Mouse (Mus musculus) layer of hippocampus, postnatal 25 days (tissue): ENCODE data around the gene Gm9918. TPM values are rescaled to one million over a fixed set of nuclear protein-coding genes. Genes with fewer than 3 reads are reported as not detected.

Experiments used
- DNase-seq, 2 experiments: peaks; one replicate each; pipeline ENCODE4 v3.0.0; 2022; ENCODE audit warnings: mixed read lengths in 2 of 2, low spot score in 1 of 2; ENCODE audit errors: extremely low spot score in 1 of 2
- total RNA-seq, 2 experiments: library from RNA; stranded (reverse); gene quantifications; 2 replicates each; pipeline ENCODE4 v1.2.3; 2021

The Gm9918 gene
- total RNA-seq, 2 experiments from 2014 or later, result not detected

- DNase-seq, result no peak
Measured at GRCm38 (mm10) chr15:102244306-102245191, 25.8 kb upstream of the Gm9918 start.

GRCm38 (mm10) chr15:102245461-102245881 is 24.9 kb upstream of the Gm9918 start:
- DNase-seq, result no peak

GRCm38 (mm10) chr15:102245891-102246741 is 24.2 kb upstream of the Gm9918 start:
- peak; percentile 50 to 55 for DNase-seq

GRCm38 (mm10) chr15:102246866-102247251 is 23.5 kb upstream of the Gm9918 start:
- DNase-seq, result peak; percentile 70 to 77

GRCm38 (mm10) chr15:102247252-102248130 is 22.9 kb upstream of the Gm9918 start:
- DNase-seq, result peak; percentile 33 to 44

- DNase-seq, result no peak
Measured at GRCm38 (mm10) chr15:102248131-102248811, 22.1 kb upstream of the Gm9918 start.

GRCm38 (mm10) chr15:102248812-102249191 is 21.6 kb upstream of the Gm9918 start:
- DNase-seq, result no peak

- DNase-seq, result no peak
Measured at GRCm38 (mm10) chr15:102249251-102249691, 21.1 kb upstream of the Gm9918 start.

GRCm38 (mm10) chr15:102249967-102250366 is 20.4 kb upstream of the Gm9918 start:
- DNase-seq, result no peak

- DNase-seq, result no peak
Measured at GRCm38 (mm10) chr15:102250521-102250920, 19.8 kb upstream of the Gm9918 start.

GRCm38 (mm10) chr15:102255547-102256255 is 14.7 kb upstream of the Gm9918 start:
- no peak for DNase-seq

- DNase-seq, result no peak
Measured at GRCm38 (mm10) chr15:102256431-102257201, 13.7 kb upstream of the Gm9918 start.

- no peak for DNase-seq
Measured at GRCm38 (mm10) chr15:102257202-102258075, 12.9 kb upstream of the Gm9918 start, which contains the start of gene Rarg. TSS of gene Rarg (minus strand) at chr15:102257517.

GRCm38 (mm10) chr15:102258076-102258470 is 12.3 kb upstream of the Gm9918 start:
- DNase-seq, result no peak

GRCm38 (mm10) chr15:102258581-102259253 is 11.6 kb upstream of the Gm9918 start:
- DNase-seq, result no peak

- no peak for DNase-seq
Measured at GRCm38 (mm10) chr15:102262582-102262981, 7.8 kb upstream of the Gm9918 start.

- DNase-seq, result no peak
Measured at GRCm38 (mm10) chr15:102263037-102263436, 7.3 kb upstream of the Gm9918 start.
